Mouse (Mus musculus) kidney, adult 8-10 months (tissue): ENCODE data around the gene Szt2.

Source experiments
- DNase-seq, 2 experiments: peaks; one replicate each; pipeline ENCODE4 v3.0.0; 2022

Szt2 gene

DNA sequence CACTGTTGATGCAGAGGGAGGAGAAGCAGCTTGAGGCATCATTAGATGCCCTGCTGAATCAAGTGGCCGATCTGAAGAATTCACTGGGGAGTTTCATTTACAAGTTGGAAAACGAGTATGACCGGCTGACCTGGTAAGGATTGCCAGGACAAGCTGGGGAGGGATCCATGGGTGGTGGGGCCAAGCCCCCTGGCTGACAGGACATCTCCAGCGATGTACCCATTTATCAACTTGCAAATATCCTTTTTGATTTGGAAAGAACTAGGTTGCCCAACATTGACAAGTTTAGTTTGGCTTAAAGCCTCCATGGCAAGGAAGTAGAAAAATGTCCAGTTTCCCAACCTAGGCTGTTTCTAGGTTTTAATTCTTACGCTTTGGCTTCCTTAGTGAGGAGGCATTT lies 1.8 kb upstream of the Szt2 start:
- DNase-seq = no peak

GRCm38 (mm10) chr4:118402701-118403100 lies 6.4 kb downstream of the Szt2 start:
- DNase-seq = peak in 1 of 2 experiments; percentile 13

DNA sequence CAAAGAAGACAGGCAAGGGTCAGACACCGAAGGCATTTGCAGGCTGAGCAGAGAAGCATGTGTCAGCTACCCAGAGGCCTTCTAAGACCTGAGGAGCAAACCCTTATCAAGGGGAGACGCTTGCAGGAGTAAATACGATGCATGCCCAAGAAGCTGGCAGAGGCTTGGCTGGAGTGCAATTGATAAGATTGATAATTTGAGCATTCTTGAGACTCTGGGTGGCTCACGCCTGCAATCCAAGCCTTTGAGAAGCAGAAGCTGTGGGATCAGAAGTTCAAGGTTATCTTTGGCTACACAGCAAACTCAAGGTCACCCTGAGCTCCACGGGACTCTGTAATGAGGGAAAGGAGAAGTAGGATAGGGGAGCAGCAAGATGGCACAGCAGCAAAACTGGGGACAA lies 7.2 kb downstream of the Szt2 start:
- no peak for DNase-seq

GRCm38 (mm10) chr4:118401421-118401820 lies 7.7 kb downstream of the Szt2 start:
- no peak for DNase-seq

- no peak for DNase-seq
These were observed 10.7 kb downstream of the Szt2 start for GRCm38 (mm10) chr4:118398400-118398799.

- DNase-seq = peak; percentile 15 to 55
These were observed 12.6 kb downstream of the Szt2 start for GRCm38 (mm10) chr4:118396433-118396832.

DNA sequence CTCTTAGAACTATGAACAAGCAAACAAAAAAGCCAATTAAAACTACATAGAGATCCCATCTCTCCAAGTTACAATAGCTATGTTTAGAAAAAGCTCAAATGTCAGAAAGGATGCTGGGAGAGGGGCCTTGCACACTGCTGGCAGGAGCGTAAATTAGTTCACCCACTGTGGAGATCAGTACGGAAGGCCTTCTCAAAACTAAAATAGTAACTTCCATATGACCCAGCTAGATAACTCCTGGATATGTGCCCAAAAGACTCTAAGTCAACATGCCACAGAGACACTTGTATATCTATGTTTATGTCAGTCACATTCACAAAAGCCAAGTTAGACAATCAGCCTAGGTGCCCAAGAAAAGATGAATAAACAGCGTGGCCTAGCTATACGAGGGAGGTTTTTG lies 13.8 kb downstream of the Szt2 start:
- DNase-seq = no peak

- DNase-seq = no peak
These were observed 14.6 kb downstream of the Szt2 start for GRCm38 (mm10) chr4:118394505-118394904.

- no peak for DNase-seq
These were observed 18.9 kb downstream of the Szt2 start for GRCm38 (mm10) chr4:118390146-118390545.

GRCm38 (mm10) chr4:118387316-118387715 lies 21.8 kb downstream of the Szt2 start:
- no peak for DNase-seq

- DNase-seq = no peak
These were observed 25.8 kb downstream of the Szt2 start for GRCm38 (mm10) chr4:118383271-118383670.

DNA sequence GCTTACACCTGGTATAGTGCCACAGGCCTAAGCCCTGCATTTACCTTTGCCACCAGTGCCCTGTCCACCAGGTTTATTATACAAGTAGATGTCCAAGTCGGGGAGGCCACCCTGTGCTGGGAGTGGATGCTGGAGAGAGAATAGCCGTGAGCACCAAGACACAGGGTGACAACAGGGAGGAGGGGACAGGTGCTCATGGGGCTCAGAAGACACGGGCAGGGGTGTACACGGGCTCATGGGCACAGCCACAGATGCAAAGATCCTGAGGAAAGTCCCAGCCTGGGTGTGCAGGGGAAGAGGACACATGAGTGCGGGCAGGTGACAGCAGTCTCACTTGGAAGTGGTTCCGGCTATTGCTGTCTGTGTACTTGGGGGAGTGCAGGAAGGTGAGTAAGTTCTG lies 33.1 kb downstream of the Szt2 start:
- no peak for DNase-seq

GRCm38 (mm10) chr4:118371822-118372221 lies 37.3 kb downstream of the Szt2 start:
- DNase-seq = no peak

GRCm38 (mm10) chr4:118368616-118369015 lies 40.5 kb downstream of the Szt2 start:
- no peak for DNase-seq

DNA sequence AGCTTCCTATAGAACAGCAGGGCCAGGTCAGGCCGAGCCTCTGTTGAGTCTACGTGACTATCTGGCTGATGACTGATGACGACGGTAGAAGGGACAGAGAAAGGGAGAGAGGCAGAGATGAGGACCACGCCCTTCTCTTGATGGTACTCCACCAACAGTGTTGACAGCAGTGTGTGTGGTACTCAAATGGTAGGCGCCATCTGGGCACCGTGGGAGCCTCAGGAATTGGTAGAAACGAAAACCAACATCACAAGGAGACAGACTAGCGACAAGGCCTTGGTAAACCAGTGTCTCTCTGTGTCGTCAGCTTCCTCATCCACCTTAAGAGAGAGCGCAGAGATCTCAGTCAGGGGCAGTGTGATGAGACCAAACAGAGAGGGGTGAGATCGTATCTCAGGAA lies 41.5 kb downstream of the Szt2 start:
- no peak for DNase-seq

- peak in 1 of 2 experiments; percentile 26 for DNase-seq
These were observed 43.1 kb downstream of the Szt2 start for GRCm38 (mm10) chr4:118365991-118366390.

DNA sequence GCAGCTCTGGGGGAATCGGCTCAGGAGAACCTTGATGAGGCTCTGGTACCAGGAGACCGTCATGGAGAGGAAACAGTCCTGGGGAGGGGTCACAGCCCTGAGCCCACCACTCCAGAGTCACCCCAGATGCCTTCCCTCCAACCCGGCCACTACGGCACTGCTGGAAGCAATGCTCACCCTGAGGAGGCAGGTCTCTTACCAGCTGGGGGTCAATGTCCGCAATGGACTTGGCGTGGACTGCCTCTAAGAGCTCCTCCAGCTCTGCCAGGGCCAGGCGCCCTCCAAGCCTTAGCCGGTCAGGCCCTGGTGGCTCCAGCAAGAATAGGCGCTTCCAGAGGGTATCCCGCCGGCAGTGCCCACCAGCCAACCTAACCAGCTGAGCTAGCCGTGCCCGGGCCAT lies 44.4 kb downstream of the Szt2 start:
- DNase-seq = peak; percentile 78 to 79

GRCm38 (mm10) chr4:118363985-118364384 lies 45.1 kb downstream of the Szt2 start:
- DNase-seq = no peak

- DNase-seq = peak; percentile 34 to 59
These were observed 46.2 kb downstream of the Szt2 start for GRCm38 (mm10) chr4:118362879-118363278.

DNA sequence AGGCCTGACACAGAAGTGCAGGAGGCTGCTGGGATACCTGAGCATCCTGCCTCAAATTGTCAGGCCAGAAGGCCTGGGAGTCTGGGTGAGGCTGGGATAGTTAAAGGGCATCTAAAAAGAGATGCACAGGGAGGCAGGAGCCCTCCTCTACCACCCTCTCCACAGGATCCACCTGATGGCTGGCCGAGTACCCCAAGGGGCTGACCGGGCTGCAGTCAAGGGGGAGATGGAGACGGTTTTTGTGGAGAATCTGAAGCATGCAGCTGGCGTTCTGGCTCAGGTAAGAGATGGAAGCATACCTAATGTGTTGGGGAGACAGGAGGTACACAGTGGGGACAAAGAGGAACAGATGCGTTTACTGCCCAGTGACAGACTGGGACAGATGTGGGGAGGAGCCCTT lies 47.6 kb downstream of the Szt2 start:
- no peak for DNase-seq

DNA sequence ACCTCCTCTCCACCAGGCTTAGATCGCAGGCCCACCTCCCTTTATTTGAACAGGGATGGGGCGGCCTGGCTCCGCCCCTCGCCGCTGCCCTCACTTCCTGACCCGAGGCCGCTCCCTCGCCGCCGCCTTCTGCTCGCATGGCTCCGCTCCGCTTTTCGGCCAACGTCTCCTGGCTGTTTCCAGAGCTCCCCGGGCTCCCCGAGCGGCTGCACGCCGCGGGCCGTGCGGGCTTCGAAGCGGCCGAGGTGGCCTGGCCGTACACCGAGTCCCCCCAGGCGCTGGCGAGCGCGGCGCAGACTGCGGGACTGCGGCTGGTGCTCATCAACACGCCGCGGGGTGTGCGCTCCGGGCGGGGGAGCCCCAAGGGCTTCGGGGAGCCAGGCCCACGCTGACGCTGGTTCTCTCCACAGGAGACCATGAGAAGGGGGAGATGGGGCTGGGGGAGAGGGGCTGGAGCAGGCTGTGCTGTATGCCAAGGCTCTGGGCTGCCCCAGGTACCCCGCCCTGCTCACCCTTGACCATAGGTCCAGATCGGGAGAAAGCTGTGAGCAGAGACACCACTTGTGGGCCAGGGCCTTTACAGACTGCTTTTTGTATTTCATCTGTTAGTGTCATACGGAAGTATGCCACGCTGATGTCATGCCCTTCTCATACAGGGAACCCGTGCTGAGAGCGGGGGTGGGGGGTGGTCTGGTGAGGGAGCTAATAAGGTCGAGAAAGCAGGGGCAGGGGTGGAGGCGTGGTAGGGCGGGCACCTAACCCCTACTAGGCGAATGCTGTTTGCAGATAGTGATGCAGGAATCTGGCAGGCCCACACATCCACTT lies 49.0 kb downstream of the Szt2 start:
- DNase-seq = peak; percentile 80 to 84

DNA sequence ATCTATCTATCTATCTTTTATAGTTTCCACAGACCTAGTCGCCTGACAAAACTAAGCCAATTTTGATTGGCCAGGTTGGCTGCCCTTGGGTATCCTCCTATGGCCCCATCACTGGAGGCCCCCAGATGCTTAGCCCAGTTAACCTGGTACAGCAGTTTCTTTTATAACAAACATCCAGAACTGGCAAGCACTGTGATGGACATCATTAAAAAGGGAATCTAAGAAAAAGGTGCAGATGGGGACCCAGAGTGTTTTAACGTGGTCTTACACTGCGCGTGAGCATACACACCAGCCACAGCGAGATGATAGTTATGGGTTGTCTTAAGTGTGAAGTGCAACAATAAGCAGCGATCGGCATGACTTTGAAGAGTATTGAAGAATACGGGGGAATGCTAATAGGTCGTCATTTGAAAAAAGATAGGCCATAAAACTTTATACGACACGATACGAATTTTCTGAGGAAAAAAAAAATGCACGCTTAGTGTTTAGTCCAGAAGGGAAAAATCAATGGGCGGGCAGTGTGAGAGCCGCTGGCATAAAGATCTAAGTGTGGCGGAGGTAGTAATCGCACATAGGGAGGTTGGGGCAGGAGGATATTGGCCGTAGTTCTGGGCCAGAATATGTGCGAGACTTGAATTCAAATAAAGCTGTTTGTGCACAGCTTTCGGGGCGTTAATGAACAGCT lies 49.7 kb downstream of the Szt2 start:
- no peak for DNase-seq

GRCm38 (mm10) chr4:118358159-118358895 lies 50.7 kb downstream of the Szt2 start:
- no peak for DNase-seq

- peak; percentile 78 to 87 for DNase-seq
These were observed 51.6 kb downstream of the Szt2 start for GRCm38 (mm10) chr4:118357504-118357903.
